Mouse (Mus musculus): Measurements from ENCODE around the gene Stac. TPM values are rescaled to one million over a fixed set of nuclear protein-coding genes. Genes with fewer than 3 reads are reported as not detected.

Gene Stac
- total RNA-seq, 2 experiments from 2014 or later: 0.37 to 0.82 TPM

GRCm38 (mm10) chr9:111523111-111523510 lies 167.0 kb downstream of the Stac start:
- intact Hi-C loops (cut with DNase I): no loop called here
- no peak for DNase-seq

DNA sequence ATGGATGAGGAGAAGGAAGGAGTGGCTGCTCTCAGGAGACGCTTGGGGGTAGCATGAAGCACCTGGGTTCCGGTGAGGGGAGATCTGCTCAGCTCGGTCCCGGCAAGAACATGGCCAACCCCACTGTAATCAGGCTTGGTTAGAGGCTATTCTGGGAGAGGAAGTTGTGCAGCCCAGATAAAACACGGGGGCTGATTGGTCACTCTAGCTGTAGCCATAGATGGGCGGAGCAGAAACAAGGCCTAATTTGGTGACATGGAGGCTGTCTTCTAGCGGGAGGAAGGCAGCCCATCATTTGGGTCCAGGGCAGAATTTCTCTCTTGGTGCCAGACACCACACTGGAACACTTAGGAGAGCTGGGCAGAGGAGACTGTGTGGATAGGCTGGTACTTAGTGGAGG lies 167.9 kb downstream of the Stac start:
- intact Hi-C loops (cut with DNase I): no loop called here
- no peak for DNase-seq

DNA sequence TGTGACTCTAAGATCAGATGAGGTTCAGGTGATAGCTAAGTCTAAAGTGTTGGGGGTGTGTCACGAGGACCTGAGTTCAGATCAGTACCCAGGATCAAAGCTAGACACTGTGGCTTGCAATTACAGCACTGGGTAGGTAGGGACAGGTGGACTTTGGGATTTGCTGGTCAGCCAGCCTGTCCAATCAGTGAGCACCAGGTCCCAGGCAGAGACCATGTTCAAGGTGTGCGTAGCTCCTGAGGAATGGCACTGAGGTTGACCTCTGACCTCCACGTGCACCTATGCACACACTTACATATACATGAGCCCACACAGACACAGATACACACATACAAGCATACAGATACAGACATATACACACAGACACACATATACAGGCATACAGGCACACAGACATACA lies 174.6 kb downstream of the Stac start:
- DNase-seq: no peak
- intact Hi-C loops (cut with DNase I): no loop called here

- intact Hi-C loops (cut with DNase I): no loop called here
- no peak for DNase-seq
These were observed 175.3 kb downstream of the Stac start for GRCm38 (mm10) chr9:111514586-111515473.

All from gastrocnemius, postnatal 36 days (tissue).